Mouse (Mus musculus) midbrain, embryonic 14.5 days (tissue): ENCODE results near the gene Grid1. TPM values are rescaled to one million over a fixed set of nuclear protein-coding genes. Genes with fewer than 3 reads are reported as not detected.
A peak's percentile ranks its signal among the peaks of the same experiment; 100 is the strongest.

Source experiments
- ATAC-seq: fragments of 200-750 bp; cut with Nextera tagmentation; 2 replicates; pipeline ENCODE4 v1.8.0; 2017; ENCODE audit warnings: moderate number of reproducible peaks, moderate library complexity; ENCODE audit not compliant: low FRiP score, low TSS enrichment
- DNase-seq: peaks from one replicate; pipeline ENCODE4 v3.0.0-alpha.2; 2015
- H3K27ac ChIP-seq: fragments of 300-500 bp; sonication (generic); replicated peaks from 2 replicates; pipeline ENCODE4 v1.5.1; 2014; ENCODE audit warnings: mild to moderate bottlenecking, low read depth, low read length, moderate library complexity
- H3K27me3 ChIP-seq: fragments of 300-500 bp; sonication (generic); 2 replicates; pipeline ENCODE4 v1.6.1; 2014; ENCODE audit warnings: low read length, control low read depth, mixed read lengths; ENCODE audit not compliant: control insufficient read depth, insufficient read depth
- H3K36me3 ChIP-seq: fragments of 300-500 bp; sonication (generic); 2 replicates; pipeline ENCODE4 v1.6.1; 2014; ENCODE audit warnings: low read length, control low read depth; ENCODE audit not compliant: control insufficient read depth, insufficient read depth
- H3K4me1 ChIP-seq: fragments of 300-500 bp; sonication (generic); 2 replicates; pipeline ENCODE4 v1.6.1; 2014; ENCODE audit warnings: mild to moderate bottlenecking, antibody characterized with exemption, low read length, control low read depth; ENCODE audit not compliant: control insufficient read depth, insufficient read depth
- H3K4me2 ChIP-seq: fragments of 300-500 bp; sonication (generic); 2 replicates; pipeline ENCODE4 v1.6.1; 2014; ENCODE audit warnings: mild to moderate bottlenecking, low read length, moderate library complexity
- H3K4me3 ChIP-seq: fragments of 300-500 bp; sonication (generic); replicated peaks from 2 replicates; pipeline ENCODE4 v1.5.1; 2014; ENCODE audit warnings: low read depth, low read length
- H3K9ac ChIP-seq: fragments of 300-500 bp; sonication (generic); replicated peaks from 2 replicates; pipeline ENCODE4 v1.6.1; 2014; ENCODE audit warnings: mild to moderate bottlenecking, low read length, moderate library complexity
- H3K9me3 ChIP-seq: fragments of 300-500 bp; sonication (generic); 2 replicates; pipeline ENCODE4 v1.6.1; 2016; ENCODE audit warnings: low read length, control low read depth, mixed read lengths; ENCODE audit not compliant: control insufficient read depth
- WGBS: fragments of 180-500 bp; shearing (Covaris S2); extraction: QIAGEN DNeasy Blood & Tissue Kit; methylation state at CpG from one replicate; pipeline ENCODE4 v1.1.7; 2014; 5-methylcytosine and 5-hydroxymethylcytosine counted together
- polyA plus RNA-seq: library from polyadenylated mRNA; unstranded; fragments of >200 nt; fragmentation: Nextera tagmentation; extraction: Ambion mirVana; gene quantifications from 2 replicates; pipeline ENCODE4 v1.2.1, GENCODE M21; 2014

Grid1 gene
- polyA plus RNA-seq, 1 experiment from 2014 or later = 5.1 TPM

- H3K36me3 ChIP-seq = no peaks in the 10 kb centered on the region
- WGBS = 72% methylated on average over 1 of the region's 1 CpGs
- ATAC-seq (no peak), DNase-seq (no peak)
- H3K4me1 ChIP-seq = no peaks in the 10 kb centered on the region
- H3K9me3 ChIP-seq = no peaks in the 10 kb centered on the region
- H3K4me3 ChIP-seq = no peak overlapping the region
- H3K4me2 ChIP-seq = no peak overlapping the region
- H3K9ac ChIP-seq = no peak overlapping the region
- no peaks in the 10 kb centered on the region for H3K27me3 ChIP-seq
- no peak overlapping the region for H3K27ac ChIP-seq
These were observed 354.0 kb downstream of the Grid1 start for GRCm38 (mm10) chr14:35173861-35174260.

- Histone ChIP-seq H3K27ac (no peak overlapping the region), H3K9ac (no peak overlapping the region), H3K36me3 (no peaks in the 10 kb centered on the region), H3K4me2 (no peak overlapping the region), H3K27me3 (no peaks in the 10 kb centered on the region), H3K4me3 (no peak overlapping the region), H3K9me3 (no peaks in the 10 kb centered on the region), H3K4me1 (no peaks in the 10 kb centered on the region)
- DNase-seq = no peak
- WGBS = 96% methylated on average over 3 of the region's 3 CpGs
- ATAC-seq = no peak
These were observed 356.1 kb downstream of the Grid1 start for GRCm38 (mm10) chr14:35176021-35176420.

GRCm38 (mm10) chr14:35179076-35179475 is 359.2 kb downstream of the Grid1 start:
- ATAC-seq = no peak
- Histone ChIP-seq H3K4me1 (no peaks in the 10 kb centered on the region), H3K4me2 (no peak overlapping the region), H3K27me3 (no peaks in the 10 kb centered on the region), H3K36me3 (no peaks in the 10 kb centered on the region), H3K9ac (no peak overlapping the region), H3K27ac (no peak overlapping the region), H3K9me3 (no peaks in the 10 kb centered on the region; the same call in 1 of the 2 replicates), H3K4me3 (no peak overlapping the region)
- DNase-seq = no peak

- H3K9ac ChIP-seq = no peak overlapping the region
- ATAC-seq = no peak
- no peak overlapping the region for H3K4me2 ChIP-seq
- no peaks in the 10 kb centered on the region for H3K27me3 ChIP-seq
- no peaks in the 10 kb centered on the region for H3K4me1 ChIP-seq
- 86% methylated on average over 1 of the region's 1 CpGs for WGBS
- H3K36me3 ChIP-seq = no peaks in the 10 kb centered on the region
- H3K4me3 ChIP-seq = no peak overlapping the region
- no peak overlapping the region for H3K27ac ChIP-seq
- H3K9me3 ChIP-seq = no peaks in the 10 kb centered on the region; the same call in 1 of the 2 replicates
- no peak for DNase-seq
These were observed 365.5 kb downstream of the Grid1 start for GRCm38 (mm10) chr14:35185399-35185798.

GRCm38 (mm10) chr14:35192256-35192655 is 372.3 kb downstream of the Grid1 start:
- no peak overlapping the region for H3K4me3 ChIP-seq
- peak; percentile 37; the same call in 1 of the 2 replicates for ATAC-seq
- no peak overlapping the region for H3K27ac ChIP-seq
- no peak overlapping the region for H3K9ac ChIP-seq
- H3K36me3 ChIP-seq = no peaks in the 10 kb centered on the region
- peak; percentile 21 for DNase-seq
- no peaks in the 10 kb centered on the region for H3K27me3 ChIP-seq
- 64% methylated on average over 6 of the region's 6 CpGs for WGBS
- H3K9me3 ChIP-seq = no peaks in the 10 kb centered on the region
- peaks cover 9% of the 10 kb centered on the region for H3K4me1 ChIP-seq
- H3K4me2 ChIP-seq = no peak overlapping the region

GRCm38 (mm10) chr14:35197371-35197770 is 377.5 kb downstream of the Grid1 start:
- H3K9ac ChIP-seq = no peak overlapping the region
- no peak overlapping the region for H3K4me2 ChIP-seq
- no peak overlapping the region for H3K27ac ChIP-seq
- no peaks in the 10 kb centered on the region for H3K27me3 ChIP-seq
- peaks cover 2% of the 10 kb centered on the region for H3K4me1 ChIP-seq
- H3K36me3 ChIP-seq = no peaks in the 10 kb centered on the region
- 88% methylated on average over 3 of the region's 3 CpGs for WGBS
- no peaks in the 10 kb centered on the region for H3K9me3 ChIP-seq
- ATAC-seq = no peak
- no peak for DNase-seq
- no peak overlapping the region for H3K4me3 ChIP-seq

- no peaks in the 10 kb centered on the region for H3K4me1 ChIP-seq
- ATAC-seq (no peak), DNase-seq (no peak)
- no peaks in the 10 kb centered on the region for H3K9me3 ChIP-seq
- no peaks in the 10 kb centered on the region for H3K27me3 ChIP-seq
- no peak overlapping the region for H3K4me3 ChIP-seq
- no peak overlapping the region for H3K9ac ChIP-seq
- H3K27ac ChIP-seq = no peak overlapping the region
- H3K36me3 ChIP-seq = no peaks in the 10 kb centered on the region
- WGBS = 84% methylated on average over 4 of the region's 4 CpGs
- H3K4me2 ChIP-seq = no peak overlapping the region
These were observed 378.5 kb downstream of the Grid1 start for GRCm38 (mm10) chr14:35198447-35198846.

- H3K9ac ChIP-seq = no peak overlapping the region
- DNase-seq (no peak), ATAC-seq (no peak)
- H3K36me3 ChIP-seq = no peaks in the 10 kb centered on the region
- no peak overlapping the region for H3K27ac ChIP-seq
- no peak overlapping the region for H3K4me3 ChIP-seq
- no peaks in the 10 kb centered on the region for H3K9me3 ChIP-seq
- H3K27me3 ChIP-seq = no peaks in the 10 kb centered on the region
- no peaks in the 10 kb centered on the region for H3K4me1 ChIP-seq
- H3K4me2 ChIP-seq = no peak overlapping the region
- WGBS = 84% methylated on average over 6 of the region's 6 CpGs
These were observed 379.0 kb downstream of the Grid1 start for GRCm38 (mm10) chr14:35198899-35199298.

- H3K27me3 ChIP-seq = no peaks in the 10 kb centered on the region
- no peak for ATAC-seq
These were observed 389.5 kb downstream of the Grid1 start for GRCm38 (mm10) chr14:35209444-35209843.

More at GRCm38 (mm10) chr14:35209444-35209843, 389.5 kb downstream of the Grid1 start:
- H3K27ac ChIP-seq = no peak overlapping the region
- no peaks in the 10 kb centered on the region for H3K4me1 ChIP-seq
- H3K36me3 ChIP-seq = no peaks in the 10 kb centered on the region
- no peaks in the 10 kb centered on the region for H3K9me3 ChIP-seq
- no peak overlapping the region for H3K9ac ChIP-seq
- 84% methylated on average over 6 of the region's 6 CpGs for WGBS
- H3K4me3 ChIP-seq = no peak overlapping the region
- DNase-seq = no peak
- H3K4me2 ChIP-seq = no peak overlapping the region
